Mouse (Mus musculus) E14TG2a.4 (cell line): Measurements from ENCODE around the gene Zbtb40.

ENCODE experiments used
- CTCF ChIP-seq: conservative IDR thresholded peaks from 2 replicates; pipeline ENCODE4 v1.5.1; 2014; ENCODE audit warnings: low read length
- NANOG ChIP-seq: IDR thresholded peaks from 2 replicates; pipeline ENCODE4 v1.6.1; 2014; ENCODE audit warnings: borderline replicate concordance, low read length, mixed read lengths
- POU5F1 ChIP-seq: IDR thresholded peaks from 2 replicates; pipeline ENCODE4 v1.6.1; 2014; ENCODE audit warnings: low read length, borderline replicate concordance

DNA sequence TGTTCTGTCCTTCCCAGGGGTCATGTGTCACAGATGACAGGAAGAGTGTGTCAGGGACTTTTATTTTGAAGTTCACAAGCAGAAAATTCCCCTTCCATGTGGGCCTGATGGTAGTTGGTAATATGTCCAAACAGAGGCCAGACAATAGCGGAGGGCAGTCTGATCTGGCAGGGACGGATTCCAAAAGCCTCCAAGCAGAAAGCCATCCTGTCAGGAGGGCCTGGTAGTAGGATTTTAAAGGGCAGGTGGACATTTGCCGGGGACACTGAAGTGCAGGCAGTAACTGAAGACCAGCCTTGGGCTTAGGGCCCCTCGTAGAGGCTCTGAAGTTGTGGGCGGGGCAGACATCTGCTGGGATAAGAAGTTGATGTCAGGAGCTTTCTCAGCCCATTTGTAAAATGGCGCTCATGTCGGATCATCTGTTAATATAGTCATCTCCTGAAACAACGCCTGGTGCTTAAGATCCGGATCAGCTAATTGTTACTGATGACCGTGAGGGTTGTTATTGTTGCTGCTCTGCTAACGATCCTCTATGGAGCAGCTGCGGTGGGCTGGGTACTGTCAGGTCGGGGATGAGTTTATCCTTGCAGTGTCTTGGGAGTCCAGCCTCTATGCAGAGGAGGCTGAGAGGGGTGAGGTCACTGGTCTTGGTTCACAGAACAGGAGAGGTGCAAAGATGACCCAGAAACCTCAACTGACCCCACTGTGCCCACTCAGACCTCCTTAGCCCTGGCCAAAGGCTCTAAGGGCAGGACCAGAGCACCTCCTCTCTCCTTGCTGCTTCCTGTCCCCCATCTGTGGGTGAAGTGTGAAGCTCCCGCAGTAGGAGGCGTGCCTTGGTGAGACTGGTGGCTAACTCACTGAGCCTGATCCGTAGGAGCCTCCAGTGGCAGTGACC is 81.9 kb downstream of the Zbtb40 start:
- TF ChIP-seq CTCF = no peak
- no peak for TF ChIP-seq NANOG
- no peak for TF ChIP-seq POU5F1
